Mouse (Mus musculus): ENCODE data around the gene Bcor. TPM values are rescaled to one million over a fixed set of nuclear protein-coding genes. Genes with fewer than 3 reads are reported as not detected.

Bcor gene
- polyA plus RNA-seq, 1 experiment from 2014 or later: 8.1 TPM

- peaks cover 3% of the 10 kb centered on the region; the same call in 1 of the 2 replicates for H3K4me1 ChIP-seq (ENCODE audit: control insufficient read depth, insufficient read depth, low read length)
Observed at GRCm38 (mm10) chrX:12079309-12080094, 80.7 kb downstream of the Bcor start.

GRCm38 (mm10) chrX:12079059-12079308, 81.2 kb downstream of the Bcor start:
- Histone ChIP-seq H3K4me3 (ENCODE audit: low read length) (peak overlapping the region; percentile 66), H3K27me3 (replicated peaks; ENCODE audit: control insufficient read depth, insufficient read depth, low read length) (peaks cover 39% of the 10 kb centered on the region), H3K4me2 (ENCODE audit: low read depth, low read length) (peak overlapping the region; percentile 71), H3K36me3 (ENCODE audit: control insufficient read depth, insufficient read depth, low read length) (no peaks in the 10 kb centered on the region), H3K9ac (ENCODE audit: low read depth, low read length) (peak overlapping the region; percentile 84), H3K27ac (ENCODE audit: low read length) (peak overlapping the region; percentile 84), H3K9me3 (ENCODE audit: control insufficient read depth, low read length) (no peaks in the 10 kb centered on the region), H3K4me1 (ENCODE audit: control insufficient read depth, insufficient read depth, low read length) (peaks cover 3% of the 10 kb centered on the region; the same call in 1 of the 2 replicates)
- ATAC-seq: no peak; the same call in 1 of the 2 replicates
- WGBS: under 1% methylated on average over 26 of the region's 27 CpGs

More at GRCm38 (mm10) chrX:12079309-12080094, 80.7 kb downstream of the Bcor start:
- Histone ChIP-seq H3K9ac (ENCODE audit: low read depth, low read length) (peak overlapping the region; percentile 84), H3K4me2 (ENCODE audit: low read depth, low read length) (peak overlapping the region; percentile 71), H3K4me3 (ENCODE audit: low read length) (peak overlapping the region; percentile 66), H3K9me3 (ENCODE audit: control insufficient read depth, low read length) (no peaks in the 10 kb centered on the region), H3K27me3 (replicated peaks; ENCODE audit: control insufficient read depth, insufficient read depth, low read length) (peaks cover 39% of the 10 kb centered on the region), H3K27ac (ENCODE audit: low read length) (peak overlapping the region; percentile 84), H3K36me3 (ENCODE audit: control insufficient read depth, insufficient read depth, low read length) (no peaks in the 10 kb centered on the region)
- peak; percentile 22; the same call in 1 of the 2 replicates for ATAC-seq
- 2% methylated on average over 54 of the region's 79 CpGs for WGBS

GRCm38 (mm10) chrX:12078195-12079058, 81.7 kb downstream of the Bcor start:
- Histone ChIP-seq H3K27ac (ENCODE audit: low read length) (no peak overlapping the region; the same call in 1 of the 2 replicates), H3K9me3 (ENCODE audit: control insufficient read depth, low read length) (no peaks in the 10 kb centered on the region), H3K27me3 (replicated peaks; ENCODE audit: control insufficient read depth, insufficient read depth, low read length) (peaks cover 39% of the 10 kb centered on the region), H3K36me3 (ENCODE audit: control insufficient read depth, insufficient read depth, low read length) (no peaks in the 10 kb centered on the region), H3K9ac (ENCODE audit: low read depth, low read length) (peak overlapping the region; percentile 84), H3K4me3 (ENCODE audit: low read length) (peak overlapping the region; percentile 66), H3K4me2 (ENCODE audit: low read depth, low read length) (peak overlapping the region; percentile 71), H3K4me1 (ENCODE audit: control insufficient read depth, insufficient read depth, low read length) (peaks cover 3% of the 10 kb centered on the region; the same call in 1 of the 2 replicates)
- 3% methylated on average over 73 of the region's 73 CpGs for WGBS
- ATAC-seq: 0 out of 2 replicates have a peak, but pooled peaks have one; percentile 7

GRCm38 (mm10) chrX:12077601-12077980, 82.6 kb downstream of the Bcor start:
- Histone ChIP-seq H3K4me2 (ENCODE audit: low read depth, low read length) (peak overlapping the region; percentile 71), H3K4me1 (ENCODE audit: control insufficient read depth, insufficient read depth, low read length) (peaks cover 7% of the 10 kb centered on the region; the same call in 1 of the 2 replicates), H3K36me3 (ENCODE audit: control insufficient read depth, insufficient read depth, low read length) (no peaks in the 10 kb centered on the region), H3K27me3 (replicated peaks; ENCODE audit: control insufficient read depth, insufficient read depth, low read length) (peaks cover 34% of the 10 kb centered on the region), H3K9me3 (ENCODE audit: control insufficient read depth, low read length) (no peaks in the 10 kb centered on the region), H3K27ac (ENCODE audit: low read length) (peak overlapping the region; percentile 61), H3K9ac (ENCODE audit: low read depth, low read length) (peak overlapping the region; percentile 84), H3K4me3 (ENCODE audit: low read length) (peak overlapping the region; percentile 66)
- WGBS: 2% methylated on average over 22 of the region's 22 CpGs
- no peak; the same call in 1 of the 2 replicates for ATAC-seq

GRCm38 (mm10) chrX:12076763-12077600, 83.2 kb downstream of the Bcor start:
- Histone ChIP-seq H3K27ac (ENCODE audit: low read length) (peak overlapping the region; percentile 61), H3K9me3 (ENCODE audit: control insufficient read depth, low read length) (no peaks in the 10 kb centered on the region), H3K36me3 (ENCODE audit: control insufficient read depth, insufficient read depth, low read length) (no peaks in the 10 kb centered on the region), H3K4me3 (ENCODE audit: low read length) (peak overlapping the region; percentile 66), H3K4me1 (ENCODE audit: control insufficient read depth, insufficient read depth, low read length) (peaks cover 8% of the 10 kb centered on the region; the same call in 1 of the 2 replicates), H3K4me2 (ENCODE audit: low read depth, low read length) (peak overlapping the region; percentile 71), H3K27me3 (replicated peaks; ENCODE audit: control insufficient read depth, insufficient read depth, low read length) (peaks cover 34% of the 10 kb centered on the region), H3K9ac (ENCODE audit: low read depth, low read length) (peak overlapping the region; percentile 84)
- WGBS: 3% methylated on average over 58 of the region's 58 CpGs
- ATAC-seq: peak; percentile 57

GRCm38 (mm10) chrX:12072721-12073120, 87.4 kb downstream of the Bcor start:
- no peaks in the 10 kb centered on the region for H3K9me3 ChIP-seq (ENCODE audit: control insufficient read depth, low read length)
- no peak overlapping the region for H3K27ac ChIP-seq (ENCODE audit: low read length)
- ATAC-seq: no peak
- H3K36me3 ChIP-seq (ENCODE audit: control insufficient read depth, insufficient read depth, low read length): no peaks in the 10 kb centered on the region
- no peak overlapping the region for H3K4me2 ChIP-seq (ENCODE audit: low read depth, low read length)
- H3K4me1 ChIP-seq (ENCODE audit: control insufficient read depth, insufficient read depth, low read length): peaks cover 33% of the 10 kb centered on the region
- H3K4me3 ChIP-seq (ENCODE audit: low read length): no peak overlapping the region
- 35% methylated on average over 6 of the region's 6 CpGs for WGBS
- H3K27me3 ChIP-seq (replicated peaks; ENCODE audit: control insufficient read depth, insufficient read depth, low read length): peaks cover 24% of the 10 kb centered on the region
- H3K9ac ChIP-seq (ENCODE audit: low read depth, low read length): no peak overlapping the region

- ATAC-seq: peak; percentile 75
- Histone ChIP-seq H3K36me3 (ENCODE audit: control insufficient read depth, insufficient read depth, low read length) (no peaks in the 10 kb centered on the region), H3K4me3 (ENCODE audit: low read length) (no peak overlapping the region), H3K9me3 (ENCODE audit: control insufficient read depth, low read length) (no peaks in the 10 kb centered on the region), H3K4me1 (ENCODE audit: control insufficient read depth, insufficient read depth, low read length) (peaks cover 54% of the 10 kb centered on the region), H3K4me2 (ENCODE audit: low read depth, low read length) (0 out of 2 replicates have a peak overlapping the region, but pooled peaks have one; percentile 16), H3K27ac (ENCODE audit: low read length) (peak overlapping the region; percentile 23; the same call in 1 of the 2 replicates), H3K27me3 (replicated peaks; ENCODE audit: control insufficient read depth, insufficient read depth, low read length) (peaks cover 18% of the 10 kb centered on the region), H3K9ac (ENCODE audit: low read depth, low read length) (no peak overlapping the region; the same call in 1 of the 2 replicates)
- 11% methylated on average over 26 of the region's 26 CpGs for WGBS
Observed at GRCm38 (mm10) chrX:12068978-12069724, 91.0 kb downstream of the Bcor start.

- Histone ChIP-seq H3K4me1 (ENCODE audit: control insufficient read depth, insufficient read depth, low read length) (peaks cover 55% of the 10 kb centered on the region), H3K4me3 (ENCODE audit: low read length) (no peak overlapping the region), H3K9me3 (ENCODE audit: control insufficient read depth, low read length) (no peaks in the 10 kb centered on the region), H3K9ac (ENCODE audit: low read depth, low read length) (no peak overlapping the region), H3K27me3 (replicated peaks; ENCODE audit: control insufficient read depth, insufficient read depth, low read length) (peaks cover 18% of the 10 kb centered on the region), H3K27ac (ENCODE audit: low read length) (no peak overlapping the region), H3K4me2 (ENCODE audit: low read depth, low read length) (peak overlapping the region; percentile 3; the same call in 1 of the 2 replicates), H3K36me3 (ENCODE audit: control insufficient read depth, insufficient read depth, low read length) (no peaks in the 10 kb centered on the region)
- no peak for ATAC-seq
- WGBS: 22% methylated on average over 18 of the region's 18 CpGs
Observed at GRCm38 (mm10) chrX:12067851-12068510, 92.2 kb downstream of the Bcor start.

Data from intestine, embryonic 16.5 days (tissue).